Mouse (Mus musculus) midbrain, postnatal 0 days (tissue): ENCODE measurements around the gene Gm3435. TPM values are rescaled to one million over a fixed set of nuclear protein-coding genes. Genes with fewer than 3 reads are reported as not detected.
"Not testable (repeated sequence)": the region's sequence is repeated elsewhere in the genome, so short reads cannot be mapped to it uniquely, and the experiment has no call there.

Experiments used
- ATAC-seq: fragments of 200-750 bp; cut with Nextera tagmentation; 2 replicates; pipeline ENCODE4 v1.8.0; 2017; ENCODE audit warnings: moderate number of reproducible peaks, mild to moderate bottlenecking, moderate TSS enrichment, moderate library complexity; ENCODE audit not compliant: low FRiP score
- DNase-seq: peaks from one replicate; pipeline ENCODE4 v3.0.0-alpha.2; 2015; ENCODE audit warnings: low spot score
- H3K27ac ChIP-seq: fragments of 300-500 bp; sonication (generic); 2 replicates; pipeline ENCODE4 v1.5.1; 2014; ENCODE audit warnings: low read depth, mild to moderate bottlenecking, low read length, mixed read lengths
- H3K27me3 ChIP-seq: fragments of 300-500 bp; sonication (generic); 2 replicates; pipeline ENCODE4 v1.6.1; 2014; ENCODE audit warnings: low read length, control low read depth, mixed read lengths; ENCODE audit not compliant: insufficient read depth
- H3K36me3 ChIP-seq: fragments of 300-500 bp; sonication (generic); 2 replicates; pipeline ENCODE4 v1.6.1; 2014; ENCODE audit warnings: low read length, control low read depth, mixed read lengths; ENCODE audit not compliant: insufficient read depth
- H3K4me1 ChIP-seq: fragments of 300-500 bp; sonication (generic); 2 replicates; pipeline ENCODE4 v1.6.1; 2014; ENCODE audit warnings: mild to moderate bottlenecking, control low read depth, antibody characterized with exemption, low read length, mixed read lengths; ENCODE audit not compliant: insufficient read depth
- H3K4me2 ChIP-seq: fragments of 300-500 bp; sonication (generic); 2 replicates; pipeline ENCODE4 v1.6.1; 2014; ENCODE audit warnings: low read depth, mild to moderate bottlenecking, low read length, mixed read lengths; ENCODE audit not compliant: poor library complexity, severe bottlenecking
- H3K4me3 ChIP-seq: fragments of 300-500 bp; sonication (generic); 2 replicates; pipeline ENCODE4 v1.5.1; 2014; ENCODE audit warnings: low read depth, mild to moderate bottlenecking, low read length, moderate library complexity
- H3K9ac ChIP-seq: fragments of 300-500 bp; sonication (generic); replicated peaks from 2 replicates; pipeline ENCODE4 v1.6.1; 2014; ENCODE audit warnings: mild to moderate bottlenecking, low read length, moderate library complexity, mixed read lengths; ENCODE audit not compliant: poor library complexity, severe bottlenecking
- H3K9me3 ChIP-seq: fragments of 300-500 bp; sonication (generic); 2 replicates; pipeline ENCODE4 v1.6.1; 2016; ENCODE audit warnings: low read length, control low read depth
- CTCF ChIP-seq: IDR thresholded peaks from 2 replicates; pipeline ENCODE4 v1.5.1; 2016; ENCODE audit warnings: antibody characterized with exemption, mild to moderate bottlenecking
- WGBS: fragments of 180-500 bp; shearing (Covaris S2); extraction: QIAGEN DNeasy Blood & Tissue Kit; methylation state at CpG from one replicate; pipeline ENCODE4 v1.1.7; 2014; 5-methylcytosine and 5-hydroxymethylcytosine counted together
- polyA plus RNA-seq: library from polyadenylated mRNA; unstranded; fragments of >200 nt; fragmentation: Nextera tagmentation; extraction: Ambion mirVana; gene quantifications from 2 replicates; pipeline ENCODE4 v1.2.1, GENCODE M21; 2015
- total RNA-seq: library from RNA; depleted of rRNA; stranded (reverse); fragments of >200 nt; gene quantifications from 2 replicates; pipeline ENCODE4 v1.2.3, GENCODE M21; 2014; rRNA removed

Gene Gm3435
- total RNA-seq (4.0 and 4.8 TPM in 2 replicates), polyA plus RNA-seq (8.7 and 9.1 TPM in 2 replicates)

DNA sequence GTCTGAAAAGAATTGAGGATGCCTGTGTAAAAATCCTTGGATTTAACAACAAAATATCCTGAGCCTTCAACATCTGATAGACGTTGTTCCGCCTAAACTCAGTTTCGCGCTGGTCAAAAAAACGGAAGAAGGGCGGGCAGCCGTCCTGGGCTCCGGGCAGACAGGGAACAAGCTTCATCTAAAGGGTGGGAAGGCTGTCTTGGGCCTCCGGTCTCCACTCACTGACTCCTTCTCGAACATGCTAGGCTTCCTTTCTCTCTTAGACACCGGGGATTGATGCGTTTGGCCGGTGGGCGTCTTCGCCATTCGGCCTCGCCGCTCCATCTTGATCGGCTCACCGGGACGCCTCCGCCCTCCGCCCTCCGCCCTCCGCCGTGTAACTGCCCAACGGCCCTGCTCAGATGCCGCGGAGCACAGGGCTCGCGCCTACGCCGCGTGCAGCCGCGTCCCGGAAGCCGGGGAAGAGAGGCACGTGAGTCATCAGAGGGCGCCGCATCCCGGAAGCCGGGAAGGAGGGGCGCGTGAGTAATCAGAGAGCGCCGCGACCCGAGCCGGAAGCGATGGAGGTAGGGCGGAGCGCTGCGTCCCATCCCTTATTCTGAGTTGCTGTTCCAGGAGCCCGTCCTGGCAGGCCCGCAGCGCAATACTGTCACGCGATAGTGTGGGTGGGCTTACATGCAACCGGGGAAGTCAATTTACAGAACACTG, at the start of gene Gm3435:
Gene Gm3435, plus strand, starts transcription at position 471 of the 708 bp plus-strand sequence.
- DNase-seq, H3K9ac ChIP-seq, H3K9me3 ChIP-seq, H3K27ac ChIP-seq, H3K4me2 ChIP-seq, H3K36me3 ChIP-seq, H3K4me1 ChIP-seq, H3K4me3 ChIP-seq, H3K27me3 ChIP-seq: not testable (repeated sequence)
- ATAC-seq: peak; percentile 99
- WGBS: no CpG with 5 or more reads among the region's 60 CpGs

DNA sequence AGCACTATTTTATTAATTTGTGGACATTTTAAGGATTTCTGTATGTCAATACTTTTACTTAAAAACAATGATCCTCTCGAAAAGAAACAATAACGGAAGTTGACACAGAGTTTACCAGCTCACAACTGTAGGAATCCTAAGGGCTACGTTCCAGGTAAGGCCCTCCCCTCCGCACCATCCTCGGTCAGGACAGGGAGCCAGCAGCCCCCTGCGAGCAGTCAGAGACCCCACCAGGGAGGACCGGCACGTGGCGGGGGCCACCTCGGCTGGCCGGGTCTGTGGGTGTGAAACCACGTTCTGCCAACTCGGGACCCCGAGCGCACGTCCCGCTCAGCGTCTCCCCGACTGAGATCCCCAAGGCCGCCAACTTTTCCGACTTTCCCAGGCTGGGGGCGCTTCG, 49.5 kb upstream of the Gm3435 start:
- no peak for TF ChIP-seq CTCF
- ATAC-seq (0 out of 2 replicates have a peak, but pooled peaks have one; percentile 2), DNase-seq (no peak)
- under 1% methylated on average over 18 of the region's 23 CpGs for WGBS
- Histone ChIP-seq H3K4me3 (peak overlapping the region; percentile 64), H3K27me3 (no peaks in the 10 kb centered on the region), H3K36me3 (no peaks in the 10 kb centered on the region), H3K9ac (peak overlapping the region; percentile 44; the same call in 1 of the 2 replicates), H3K4me1 (peaks cover 3% of the 10 kb centered on the region; the same call in 1 of the 2 replicates), H3K27ac (no peak overlapping the region), H3K9me3 (no peaks in the 10 kb centered on the region), H3K4me2 (peak overlapping the region; percentile 95)

DNA sequence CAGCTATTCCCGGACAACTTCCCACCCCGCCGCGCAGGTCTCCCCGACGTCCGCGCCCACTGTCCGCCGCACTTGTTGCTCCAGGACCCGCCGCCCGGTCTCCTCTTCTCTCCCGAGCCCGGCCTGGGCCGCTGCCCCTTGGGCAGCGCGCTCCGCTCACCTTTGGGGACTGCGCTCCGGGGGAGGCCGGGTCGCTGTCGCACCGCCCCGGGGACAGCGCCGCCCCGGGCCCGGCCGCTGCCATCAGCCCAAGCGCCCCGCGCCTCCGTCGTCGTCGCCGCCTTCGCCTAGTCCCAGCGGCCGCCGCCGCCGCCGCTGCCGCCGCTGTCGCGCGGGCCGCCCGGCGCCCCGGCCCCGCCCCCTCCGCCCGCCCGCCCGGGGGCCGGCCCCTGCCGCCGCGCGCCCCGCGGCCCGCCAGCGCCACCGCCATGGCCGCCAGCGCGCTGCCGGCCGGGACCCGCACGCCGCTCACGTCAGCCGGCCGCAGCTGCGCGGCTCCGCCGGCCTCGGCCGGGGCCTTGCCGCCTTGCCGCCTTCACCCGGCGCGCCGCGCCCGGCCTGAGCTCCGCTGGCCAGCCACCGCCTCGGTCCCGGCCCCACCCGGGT, 48.9 kb upstream of the Gm3435 start, which contains the start of gene Phf10:
Gene Phf10, minus strand, starts transcription at position 323 of the 606 bp plus-strand sequence.
- Histone ChIP-seq H3K4me3 (peak within 1 kb of the TSS; percentile 64), H3K27ac (peak within 1 kb of the TSS; percentile 43; the same call in 1 of the 2 replicates), H3K9ac (peak within 1 kb of the TSS; percentile 62), H3K4me2 (peak within 1 kb of the TSS; percentile 95)
- not testable (repeated sequence) for DNase-seq, H3K36me3 ChIP-seq, H3K9me3 ChIP-seq, H3K27me3 ChIP-seq, H3K4me1 ChIP-seq
- ATAC-seq: peak; percentile 85
- WGBS: 0% methylated on average over 11 of the region's 100 CpGs

DNA sequence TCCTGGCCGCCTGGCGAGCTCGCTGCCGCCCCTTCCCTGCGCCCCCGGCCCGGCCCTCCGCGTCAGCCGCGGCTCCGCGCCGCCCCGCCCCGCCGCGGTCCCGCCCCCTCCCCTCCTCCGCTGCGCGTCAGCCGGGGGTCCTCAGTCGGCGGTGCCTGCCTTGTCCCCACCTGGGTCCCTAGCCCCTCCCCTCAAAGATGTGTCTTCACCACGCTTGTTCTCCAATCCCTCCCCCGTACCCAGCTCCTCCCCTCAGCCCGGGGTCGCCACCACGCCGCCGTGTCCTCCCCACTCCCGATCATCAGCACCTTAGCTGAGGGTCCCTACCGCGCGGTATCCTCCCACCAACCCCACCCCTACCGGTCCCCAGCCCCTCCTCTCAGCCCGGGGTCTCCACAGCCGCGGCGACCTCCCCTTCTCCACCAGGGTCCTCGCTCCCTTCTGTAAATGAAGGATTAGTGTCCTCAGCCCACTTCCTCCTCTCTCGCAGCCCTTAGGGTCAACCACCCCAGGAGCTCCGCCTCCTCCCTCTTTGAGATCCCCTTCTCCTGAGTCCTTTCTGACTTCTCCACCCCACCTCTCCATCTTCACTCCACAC, 48.3 kb upstream of the Gm3435 start:
- not testable (repeated sequence) for DNase-seq, H3K9me3 ChIP-seq, H3K4me2 ChIP-seq, H3K4me3 ChIP-seq, H3K36me3 ChIP-seq, H3K27ac ChIP-seq, H3K4me1 ChIP-seq, H3K9ac ChIP-seq, H3K27me3 ChIP-seq
- peak; percentile 89 for ATAC-seq
- no CpG with 5 or more reads among the region's 44 CpGs for WGBS

DNA sequence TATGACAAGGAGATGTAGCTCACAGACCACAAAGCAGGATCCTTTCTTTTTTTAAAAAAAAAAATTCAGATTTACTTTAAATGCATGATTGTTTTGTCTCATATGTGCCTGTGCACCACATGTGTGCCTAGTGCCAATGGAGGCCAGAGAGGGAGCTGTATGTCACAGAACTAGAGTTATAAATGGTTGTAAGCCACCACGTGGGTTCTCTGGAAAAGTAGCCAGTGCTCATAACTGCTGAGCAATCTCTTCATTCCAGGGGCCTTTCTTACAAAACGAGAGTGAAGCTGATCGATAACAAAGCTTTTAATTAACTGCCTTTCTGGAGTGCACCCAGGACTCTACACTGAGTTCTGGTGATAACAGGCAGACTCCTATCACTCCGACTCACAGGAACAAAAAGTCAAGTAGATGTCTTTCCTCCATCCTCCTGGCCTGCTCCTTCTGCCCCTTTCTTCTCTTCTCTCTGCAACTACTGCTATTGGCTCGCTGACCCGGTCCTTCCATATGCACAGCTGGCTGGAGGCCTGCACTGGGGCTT, 41.5 kb upstream of the Gm3435 start:
- WGBS: no CpG with 5 or more reads among the region's 6 CpGs
- not testable (repeated sequence) for DNase-seq, H3K36me3 ChIP-seq

DNA sequence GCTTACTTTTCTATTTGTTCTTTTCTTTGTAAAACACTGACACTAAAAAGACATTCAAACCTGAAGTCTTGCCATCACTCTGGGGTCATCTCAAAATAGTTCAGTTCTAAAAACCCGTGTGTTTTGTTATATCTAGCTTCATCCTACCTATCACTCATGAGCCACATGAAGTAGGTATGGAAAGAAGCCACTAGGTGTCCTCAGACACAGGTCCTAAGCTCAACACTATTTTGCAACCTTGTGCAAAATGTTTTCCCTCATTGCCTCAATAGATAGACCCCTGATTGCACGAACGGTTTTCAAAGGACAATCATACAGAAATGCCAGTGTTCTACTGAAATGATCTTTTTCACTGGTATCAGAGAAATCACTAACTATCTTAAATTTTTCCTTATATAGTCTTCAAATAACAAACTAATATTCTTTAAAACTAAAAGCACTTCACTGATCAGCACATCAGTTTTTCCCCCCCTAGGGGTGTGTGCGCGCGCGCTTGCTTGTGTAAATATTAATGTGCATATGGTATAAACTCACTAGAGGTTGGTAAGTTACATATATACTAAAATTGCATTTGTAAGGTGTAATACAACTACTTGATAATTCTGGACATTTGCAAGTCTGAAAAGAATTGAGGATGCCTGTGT, 32.1 kb upstream of the Gm3435 start:
- H3K4me2 ChIP-seq, H3K9ac ChIP-seq, ATAC-seq: not testable (repeated sequence)

More for the DNA sequence above, 41.5 kb upstream of the Gm3435 start:
- H3K4me1 ChIP-seq, H3K4me2 ChIP-seq, H3K27ac ChIP-seq, ATAC-seq, H3K9ac ChIP-seq, H3K9me3 ChIP-seq, H3K4me3 ChIP-seq, H3K27me3 ChIP-seq: not testable (repeated sequence)

DNA sequence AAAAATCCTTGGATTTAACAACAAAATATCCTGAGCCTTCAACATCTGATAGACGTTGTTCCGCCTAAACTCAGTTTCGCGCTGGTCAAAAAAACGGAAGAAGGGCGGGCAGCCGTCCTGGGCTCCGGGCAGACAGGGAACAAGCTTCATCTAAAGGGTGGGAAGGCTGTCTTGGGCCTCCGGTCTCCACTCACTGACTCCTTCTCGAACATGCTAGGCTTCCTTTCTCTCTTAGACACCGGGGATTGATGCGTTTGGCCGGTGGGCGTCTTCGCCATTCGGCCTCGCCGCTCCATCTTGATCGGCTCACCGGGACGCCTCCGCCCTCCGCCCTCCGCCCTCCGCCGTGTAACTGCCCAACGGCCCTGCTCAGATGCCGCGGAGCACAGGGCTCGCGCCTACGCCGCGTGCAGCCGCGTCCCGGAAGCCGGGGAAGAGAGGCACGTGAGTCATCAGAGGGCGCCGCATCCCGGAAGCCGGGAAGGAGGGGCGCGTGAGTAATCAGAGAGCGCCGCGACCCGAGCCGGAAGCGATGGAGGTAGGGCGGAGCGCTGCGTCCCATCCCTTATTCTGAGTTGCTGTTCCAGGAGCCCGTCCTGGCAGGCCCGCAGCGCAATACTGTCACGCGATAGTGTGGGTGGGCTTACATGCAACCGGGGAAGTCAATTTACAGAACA, 31.5 kb upstream of the Gm3435 start, which contains the start of the genes 9030025P20Rik and Gm3417:
Gene 9030025P20Rik, plus strand, starts transcription at position 107 of the 677 bp plus-strand sequence.
Gene Gm3417, minus strand, starts transcription at position 429 of the 677 bp plus-strand sequence.
- not testable (repeated sequence) for H3K36me3 ChIP-seq, H3K9me3 ChIP-seq, DNase-seq, H3K27me3 ChIP-seq, H3K4me1 ChIP-seq, H3K4me3 ChIP-seq, H3K9ac ChIP-seq, H3K4me2 ChIP-seq, H3K27ac ChIP-seq
- peak; percentile 98 for ATAC-seq
- WGBS: no CpG with 5 or more reads among the region's 60 CpGs

More for the DNA sequence above, 32.1 kb upstream of the Gm3435 start:
- 3% methylated on average over 4 of the region's 7 CpGs for WGBS
- H3K4me3 ChIP-seq, H3K27ac ChIP-seq, H3K27me3 ChIP-seq, H3K9me3 ChIP-seq, H3K36me3 ChIP-seq, DNase-seq, H3K4me1 ChIP-seq: not testable (repeated sequence)
